Mouse (Mus musculus) layer of hippocampus, adult 2 months (tissue): Measurements from ENCODE around the gene Myh6. TPM values are rescaled to one million over a fixed set of nuclear protein-coding genes. Genes with fewer than 3 reads are reported as not detected.
"Not testable (repeated sequence)": the region's sequence is repeated elsewhere in the genome, so short reads cannot be mapped to it uniquely, and the experiment has no call there.

Source experiments
- DNase-seq, 2 experiments: peaks; one replicate each; pipeline ENCODE4 v3.0.0; 2022; ENCODE audit warnings: low spot score in 2 of 2
- H3K27ac ChIP-seq: fragments of 200-600 bp; 2 replicates; pipeline ENCODE4 v1.8.1; 2022
- H3K4me3 ChIP-seq: fragments of 200-600 bp; 2 replicates; pipeline ENCODE4 v1.8.1; 2022; ENCODE audit warnings: mild to moderate bottlenecking
- CTCF ChIP-seq: fragments of 200-600 bp; conservative IDR thresholded peaks from 2 replicates; pipeline ENCODE4 v1.8.1; 2022; ENCODE audit warnings: antibody characterized with exemption, mild to moderate bottlenecking, moderate library complexity
- total RNA-seq, 2 experiments: library from RNA; stranded (reverse); gene quantifications; 2 replicates each; pipeline ENCODE4 v1.2.3; 2021

Gene Myh6
- total RNA-seq, 2 experiments from 2014 or later = 2.5 to 3.0 TPM

- Histone ChIP-seq H3K27ac (no peak overlapping the region), H3K4me3 (no peak overlapping the region)
- no peak for DNase-seq
- no peak for TF ChIP-seq CTCF
These were observed 35.4 kb upstream of the Myh6 start for GRCm38 (mm10) chr14:55001938-55002686.

- no peak overlapping the region for H3K4me3 ChIP-seq
- peak; percentile 34 for TF ChIP-seq CTCF
These were observed 34.7 kb upstream of the Myh6 start for GRCm38 (mm10) chr14:55001446-55001845.

GRCm38 (mm10) chr14:55000814-55001213 is 34.1 kb upstream of the Myh6 start:
- no peak overlapping the region for H3K4me3 ChIP-seq
- no peak overlapping the region for H3K27ac ChIP-seq

More at GRCm38 (mm10) chr14:55001446-55001845, 34.7 kb upstream of the Myh6 start:
- DNase-seq = no peak
- no peak overlapping the region for H3K27ac ChIP-seq

GRCm38 (mm10) chr14:54999868-55000267 is 33.1 kb upstream of the Myh6 start:
- DNase-seq, H3K4me3 ChIP-seq, H3K27ac ChIP-seq: not testable (repeated sequence)
- peak; percentile 64 for TF ChIP-seq CTCF

More at GRCm38 (mm10) chr14:55000814-55001213, 34.1 kb upstream of the Myh6 start:
- TF ChIP-seq CTCF = no peak
- DNase-seq = no peak

GRCm38 (mm10) chr14:54998680-54999079 is 32.0 kb upstream of the Myh6 start:
- no peak overlapping the region for H3K27ac ChIP-seq
- no peak overlapping the region for H3K4me3 ChIP-seq
- no peak for TF ChIP-seq CTCF
- DNase-seq = no peak

- peak overlapping the region; percentile 94 for H3K27ac ChIP-seq
- no peak overlapping the region for H3K4me3 ChIP-seq
- TF ChIP-seq CTCF = no peak
- no peak for DNase-seq
These were observed 30.6 kb upstream of the Myh6 start for GRCm38 (mm10) chr14:54997297-54997696.

GRCm38 (mm10) chr14:54996793-54997192 is 30.1 kb upstream of the Myh6 start:
- peak overlapping the region; percentile 94 for H3K27ac ChIP-seq
- TF ChIP-seq CTCF = no peak
- no peak overlapping the region for H3K4me3 ChIP-seq
- DNase-seq = no peak

- peak; percentile 52 to 72 for DNase-seq
- TF ChIP-seq CTCF = no peak
- Histone ChIP-seq H3K27ac (peak overlapping the region; percentile 94), H3K4me3 (no peak overlapping the region; the same call in 1 of the 2 replicates)
These were observed 28.9 kb upstream of the Myh6 start for GRCm38 (mm10) chr14:54995457-54996138.

GRCm38 (mm10) chr14:54994869-54995186 is 28.1 kb upstream of the Myh6 start:
- no peak for DNase-seq
- H3K27ac ChIP-seq = peak overlapping the region; percentile 94
- no peak overlapping the region for H3K4me3 ChIP-seq
- TF ChIP-seq CTCF = no peak

- no peak for DNase-seq
- H3K4me3 ChIP-seq = no peak within 1 kb of the TSS
- peak within 1 kb of the TSS; percentile 94 for H3K27ac ChIP-seq
- no peak for TF ChIP-seq CTCF
These were observed 27.6 kb upstream of the Myh6 start, which contains the start of gene Myh7 for GRCm38 (mm10) chr14:54994136-54994868. Gene Myh7, minus strand, starts transcription at chr14:54994626.

- DNase-seq = no peak
- TF ChIP-seq CTCF = no peak
- no peak overlapping the region for H3K27ac ChIP-seq
- no peak overlapping the region for H3K4me3 ChIP-seq
These were observed 26.9 kb upstream of the Myh6 start for GRCm38 (mm10) chr14:54993636-54994035.

- Histone ChIP-seq H3K4me3 (no peak overlapping the region), H3K27ac (no peak overlapping the region)
- TF ChIP-seq CTCF = no peak
- DNase-seq = no peak
These were observed 25.5 kb upstream of the Myh6 start for GRCm38 (mm10) chr14:54992196-54992595.

- DNase-seq = no peak
- Histone ChIP-seq H3K27ac (peak overlapping the region; percentile 77), H3K4me3 (no peak overlapping the region)
- TF ChIP-seq CTCF = no peak
These were observed 23.2 kb upstream of the Myh6 start for GRCm38 (mm10) chr14:54989886-54990441.
